Mouse (Mus musculus) B cell, adult 2 months (primary cell): ENCODE results near the gene Plpp2.
A peak's percentile ranks its signal among the peaks of the same experiment; 100 is the strongest.

Source experiments
- DNase-seq, 2 experiments: peaks; one replicate each; pipeline ENCODE4 v3.0.0; 2022

Plpp2 gene

GRCm38 (mm10) chr10:79527453-79527845, 6.1 kb downstream of the Plpp2 start:
- DNase-seq: no peak

GRCm38 (mm10) chr10:79526661-79527452, 6.7 kb downstream of the Plpp2 start:
- no peak for DNase-seq

- no peak for DNase-seq
These were observed 7.9 kb downstream of the Plpp2 start for GRCm38 (mm10) chr10:79525456-79526325.

GRCm38 (mm10) chr10:79524433-79524832, 9.2 kb downstream of the Plpp2 start:
- DNase-seq: no peak

- peak; percentile 13 to 19 for DNase-seq
These were observed 26.9 kb downstream of the Plpp2 start for GRCm38 (mm10) chr10:79506709-79507108.

GRCm38 (mm10) chr10:79502830-79503644, 30.6 kb downstream of the Plpp2 start:
- DNase-seq: peak; percentile 26 to 29

- no peak for DNase-seq
These were observed 36.8 kb downstream of the Plpp2 start for GRCm38 (mm10) chr10:79496701-79497288.

- no peak for DNase-seq
These were observed 37.7 kb downstream of the Plpp2 start for GRCm38 (mm10) chr10:79495886-79496285.
